Mouse (Mus musculus): ENCODE data around the gene Zmynd8.

DNA sequence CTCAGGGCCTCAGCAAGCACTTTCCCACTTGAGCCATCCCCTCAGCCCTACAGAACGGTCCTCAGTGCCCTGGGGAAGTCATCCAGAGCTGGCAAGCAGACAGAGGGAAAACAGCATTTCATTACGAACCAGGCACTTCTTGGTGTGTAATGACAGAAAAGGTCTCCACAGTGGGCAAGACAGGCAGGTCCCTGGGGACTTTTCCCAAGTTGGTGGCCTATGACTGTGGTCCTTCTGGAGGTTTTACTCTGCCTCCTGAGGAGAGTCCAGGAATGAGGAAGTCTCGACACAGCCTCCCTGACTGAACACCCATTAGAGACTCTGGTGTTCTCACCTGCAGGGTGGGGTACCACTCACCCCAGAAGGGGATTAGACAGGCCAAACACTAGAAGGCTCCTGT is 25.0 kb downstream of the Zmynd8 start:
- TF ChIP-seq CTCF (IDR thresholded peaks at IDR 0.05; ENCODE audit: low read depth) (no peak), EP300 (IDR thresholded peaks at IDR 0.05; ENCODE audit: low read depth) (no peak)

Measured in liver, postnatal 0 days (tissue).